Mouse (Mus musculus): Measurements from ENCODE around the gene Cryga. TPM values are rescaled to one million over a fixed set of nuclear protein-coding genes. Genes with fewer than 3 reads are reported as not detected.

The Cryga gene
- polyA plus RNA-seq, 1 experiment: 0.38 TPM

- H3K36me3 ChIP-seq (ENCODE audit: control insufficient read depth, insufficient read depth, low read length): no peaks in the 10 kb centered on the region
- H3K4me3 ChIP-seq (ENCODE audit: control insufficient read depth, insufficient read depth, low read length): no peak overlapping the region
- H3K27me3 ChIP-seq (ENCODE audit: control insufficient read depth, insufficient read depth, low read length): no peaks in the 10 kb centered on the region
- no peaks in the 10 kb centered on the region for H3K4me1 ChIP-seq (replicated peaks; ENCODE audit: control insufficient read depth, insufficient read depth, low read length)
- H3K27ac ChIP-seq (ENCODE audit: control insufficient read depth, insufficient read depth, low read length): no peak overlapping the region
- WGBS: 93% methylated on average over 1 of the region's 1 CpGs
- no peak for DNase-seq
- TF ChIP-seq POLR2A (IDR thresholded peaks at IDR 0.05; ENCODE audit: control insufficient read depth, extremely low read depth, insufficient read depth, low read length, poor library complexity): no peak
- TF ChIP-seq CTCF (IDR thresholded peaks at IDR 0.05; ENCODE audit: borderline replicate concordance, control insufficient read depth, extremely low read depth, insufficient read depth, low read length, poor library complexity): no peak
These were observed 28.5 kb upstream of the Cryga start for GRCm38 (mm10) chr1:65131671-65132070.

GRCm38 (mm10) chr1:65130226-65130625, 27.1 kb upstream of the Cryga start:
- no peak for DNase-seq
- TF ChIP-seq CTCF (IDR thresholded peaks at IDR 0.05; ENCODE audit: borderline replicate concordance, control insufficient read depth, extremely low read depth, insufficient read depth, low read length, poor library complexity) (no peak), POLR2A (IDR thresholded peaks at IDR 0.05; ENCODE audit: control insufficient read depth, extremely low read depth, insufficient read depth, low read length, poor library complexity) (no peak)
- no peaks in the 10 kb centered on the region for H3K27me3 ChIP-seq (ENCODE audit: control insufficient read depth, insufficient read depth, low read length)
- no peak overlapping the region for H3K27ac ChIP-seq (ENCODE audit: control insufficient read depth, insufficient read depth, low read length)
- H3K4me3 ChIP-seq (ENCODE audit: control insufficient read depth, insufficient read depth, low read length): no peak overlapping the region
- 73% methylated on average over 3 of the region's 3 CpGs for WGBS
- H3K4me1 ChIP-seq (replicated peaks; ENCODE audit: control insufficient read depth, insufficient read depth, low read length): no peaks in the 10 kb centered on the region
- H3K36me3 ChIP-seq (ENCODE audit: control insufficient read depth, insufficient read depth, low read length): no peaks in the 10 kb centered on the region

GRCm38 (mm10) chr1:65129634-65130180, 26.5 kb upstream of the Cryga start:
- Histone ChIP-seq H3K27me3 (ENCODE audit: control insufficient read depth, insufficient read depth, low read length) (no peaks in the 10 kb centered on the region), H3K36me3 (ENCODE audit: control insufficient read depth, insufficient read depth, low read length) (no peaks in the 10 kb centered on the region), H3K4me3 (ENCODE audit: control insufficient read depth, insufficient read depth, low read length) (no peak overlapping the region), H3K27ac (ENCODE audit: control insufficient read depth, insufficient read depth, low read length) (no peak overlapping the region), H3K4me1 (replicated peaks; ENCODE audit: control insufficient read depth, insufficient read depth, low read length) (no peaks in the 10 kb centered on the region)
- no peak for TF ChIP-seq POLR2A (IDR thresholded peaks at IDR 0.05; ENCODE audit: control insufficient read depth, extremely low read depth, insufficient read depth, low read length, poor library complexity)
- TF ChIP-seq CTCF (IDR thresholded peaks at IDR 0.05; ENCODE audit: borderline replicate concordance, control insufficient read depth, extremely low read depth, insufficient read depth, low read length, poor library complexity): no peak
- WGBS: 83% methylated on average over 3 of the region's 3 CpGs
- DNase-seq: no peak

GRCm38 (mm10) chr1:65122574-65123372, 19.6 kb upstream of the Cryga start, which contains the start of gene D630023F18Rik:
Gene D630023F18Rik (minus strand): TSS chr1:65123214.
- no peak within 1 kb of the TSS for H3K27ac ChIP-seq (ENCODE audit: control insufficient read depth, insufficient read depth, low read length)
- no peaks in the 10 kb centered on the region for H3K4me1 ChIP-seq (replicated peaks; ENCODE audit: control insufficient read depth, insufficient read depth, low read length)
- no peaks in the 10 kb centered on the region for H3K27me3 ChIP-seq (ENCODE audit: control insufficient read depth, insufficient read depth, low read length)
- H3K4me3 ChIP-seq (ENCODE audit: control insufficient read depth, insufficient read depth, low read length): no peak within 1 kb of the TSS
- no peak for DNase-seq
- WGBS: 40% methylated on average over 9 of the region's 9 CpGs
- no peaks in the 10 kb centered on the region for H3K36me3 ChIP-seq (ENCODE audit: control insufficient read depth, insufficient read depth, low read length)
- no peak for TF ChIP-seq POLR2A (IDR thresholded peaks at IDR 0.05; ENCODE audit: control insufficient read depth, extremely low read depth, insufficient read depth, low read length, poor library complexity)
- no peak for TF ChIP-seq CTCF (IDR thresholded peaks at IDR 0.05; ENCODE audit: borderline replicate concordance, control insufficient read depth, extremely low read depth, insufficient read depth, low read length, poor library complexity)

- no peak for DNase-seq
- WGBS: 95% methylated on average over 1 of the region's 1 CpGs
- Histone ChIP-seq H3K36me3 (ENCODE audit: control insufficient read depth, insufficient read depth, low read length) (no peaks in the 10 kb centered on the region), H3K27ac (ENCODE audit: control insufficient read depth, insufficient read depth, low read length) (no peak within 1 kb of the TSS), H3K4me1 (replicated peaks; ENCODE audit: control insufficient read depth, insufficient read depth, low read length) (no peaks in the 10 kb centered on the region), H3K27me3 (ENCODE audit: control insufficient read depth, insufficient read depth, low read length) (no peaks in the 10 kb centered on the region), H3K4me3 (ENCODE audit: control insufficient read depth, insufficient read depth, low read length) (no peak within 1 kb of the TSS)
- TF ChIP-seq POLR2A (IDR thresholded peaks at IDR 0.05; ENCODE audit: control insufficient read depth, extremely low read depth, insufficient read depth, low read length, poor library complexity): no peak
- TF ChIP-seq CTCF (IDR thresholded peaks at IDR 0.05; ENCODE audit: borderline replicate concordance, control insufficient read depth, extremely low read depth, insufficient read depth, low read length, poor library complexity): no peak
These were observed 16.3 kb upstream of the Cryga start, which contains the start of gene Gm28845 for GRCm38 (mm10) chr1:65119438-65119837. Gene Gm28845 (minus strand): TSS chr1:65119558.

- Histone ChIP-seq H3K36me3 (ENCODE audit: control insufficient read depth, insufficient read depth, low read length) (no peaks in the 10 kb centered on the region), H3K27ac (ENCODE audit: control insufficient read depth, insufficient read depth, low read length) (no peak overlapping the region), H3K4me1 (replicated peaks; ENCODE audit: control insufficient read depth, insufficient read depth, low read length) (no peaks in the 10 kb centered on the region), H3K4me3 (ENCODE audit: control insufficient read depth, insufficient read depth, low read length) (no peak overlapping the region), H3K27me3 (ENCODE audit: control insufficient read depth, insufficient read depth, low read length) (no peaks in the 10 kb centered on the region)
- TF ChIP-seq CTCF (IDR thresholded peaks at IDR 0.05; ENCODE audit: borderline replicate concordance, control insufficient read depth, extremely low read depth, insufficient read depth, low read length, poor library complexity) (no peak), POLR2A (IDR thresholded peaks at IDR 0.05; ENCODE audit: control insufficient read depth, extremely low read depth, insufficient read depth, low read length, poor library complexity) (no peak)
- no peak for DNase-seq
- 84% methylated on average over 8 of the region's 8 CpGs for WGBS
These were observed 15.2 kb upstream of the Cryga start for GRCm38 (mm10) chr1:65118150-65118913.

All from thymus, adult 2 months (tissue).